Mouse (Mus musculus) forebrain, embryonic 12.5 days (tissue): ENCODE data around the gene Rtca. TPM values are rescaled to one million over a fixed set of nuclear protein-coding genes. Genes with fewer than 3 reads are reported as not detected.

ENCODE experiments used
- ATAC-seq: fragments of 200-750 bp; cut with Nextera tagmentation; 2 replicates; pipeline ENCODE4 v1.8.0; 2017; ENCODE audit warnings: moderate TSS enrichment; ENCODE audit not compliant: low FRiP score
- H3K27ac ChIP-seq: fragments of 300-500 bp; sonication (generic); 2 replicates; pipeline ENCODE4 v1.5.1; 2016; ENCODE audit warnings: mild to moderate bottlenecking
- H3K27me3 ChIP-seq: fragments of 300-500 bp; sonication (generic); 2 replicates; pipeline ENCODE4 v1.6.1; 2016; ENCODE audit warnings: mild to moderate bottlenecking
- H3K36me3 ChIP-seq: fragments of 300-500 bp; sonication (generic); replicated peaks from 2 replicates; pipeline ENCODE4 v1.6.1; 2016; ENCODE audit warnings: mild to moderate bottlenecking
- H3K4me1 ChIP-seq: fragments of 300-500 bp; sonication (generic); 2 replicates; pipeline ENCODE4 v1.6.1; 2016
- H3K4me2 ChIP-seq: fragments of 300-500 bp; sonication (generic); 2 replicates; pipeline ENCODE4 v1.6.1; 2016; ENCODE audit warnings: mild to moderate bottlenecking, moderate library complexity
- H3K4me3 ChIP-seq: fragments of 300-500 bp; sonication (generic); replicated peaks from 2 replicates; pipeline ENCODE4 v1.5.1; 2016; ENCODE audit warnings: mild to moderate bottlenecking
- H3K9ac ChIP-seq: fragments of 300-500 bp; sonication (generic); 2 replicates; pipeline ENCODE4 v1.6.1; 2016; ENCODE audit warnings: mild to moderate bottlenecking
- H3K9me3 ChIP-seq: fragments of 300-500 bp; sonication (generic); 2 replicates; pipeline ENCODE4 v1.6.1; 2016
- WGBS: fragments of 180-500 bp; shearing (Covaris S2); methylation state at CpG from one replicate; pipeline ENCODE4 v1.1.7; 2016; 5-methylcytosine and 5-hydroxymethylcytosine counted together
- polyA plus RNA-seq: library from polyadenylated mRNA; unstranded; fragments of >200 nt; fragmentation: Nextera tagmentation; extraction: Ambion mirVana; gene quantifications from 2 replicates; pipeline ENCODE4 v1.2.1, GENCODE M21; 2016

Rtca gene
- polyA plus RNA-seq: 108 TPM in 2 replicates

- Histone ChIP-seq H3K4me1 (peaks cover 18% of the 10 kb centered on the region), H3K9me3 (no peaks in the 10 kb centered on the region), H3K27ac (peak within 1 kb of the TSS; percentile 74), H3K9ac (peak within 1 kb of the TSS; percentile 98), H3K27me3 (0 out of 2 replicates have a peak, but pooled peaks cover 3% of the 10 kb centered on the region), H3K4me3 (peak within 1 kb of the TSS; percentile 81), H3K36me3 (peaks cover 30% of the 10 kb centered on the region), H3K4me2 (peak within 1 kb of the TSS; percentile 88)
- under 1% methylated on average over 36 of the region's 44 CpGs for WGBS
- peak; percentile 94 for ATAC-seq
Measured at GRCm38 (mm10) chr3:116507772-116508351, at the start of gene Rtca. Rtca (minus strand) TSS chr3:116508208.

- no peak for ATAC-seq
- 95% methylated on average over 5 of the region's 5 CpGs for WGBS
- H3K36me3 ChIP-seq: peaks cover 27% of the 10 kb centered on the region
- H3K4me2 ChIP-seq: no peak overlapping the region
- no peak overlapping the region for H3K4me3 ChIP-seq
- H3K27me3 ChIP-seq: no peaks in the 10 kb centered on the region
- no peak overlapping the region for H3K27ac ChIP-seq
- H3K9ac ChIP-seq: no peak overlapping the region
- no peaks in the 10 kb centered on the region for H3K4me1 ChIP-seq
- H3K9me3 ChIP-seq: no peaks in the 10 kb centered on the region
Measured at GRCm38 (mm10) chr3:116551362-116551761, 43.4 kb upstream of the Rtca start.

GRCm38 (mm10) chr3:116547430-116547829, 39.4 kb upstream of the Rtca start:
- no peak for ATAC-seq
- no peaks in the 10 kb centered on the region for H3K4me1 ChIP-seq
- H3K4me2 ChIP-seq: no peak overlapping the region
- 94% methylated on average over 5 of the region's 5 CpGs for WGBS
- peaks cover 42% of the 10 kb centered on the region for H3K36me3 ChIP-seq
- H3K27me3 ChIP-seq: no peaks in the 10 kb centered on the region
- H3K4me3 ChIP-seq: no peak overlapping the region
- H3K27ac ChIP-seq: no peak overlapping the region
- no peak overlapping the region for H3K9ac ChIP-seq
- H3K9me3 ChIP-seq: no peaks in the 10 kb centered on the region

- no peak overlapping the region for H3K4me3 ChIP-seq
- peaks cover 58% of the 10 kb centered on the region for H3K36me3 ChIP-seq
- H3K4me2 ChIP-seq: no peak overlapping the region
- no peaks in the 10 kb centered on the region for H3K27me3 ChIP-seq
- no peaks in the 10 kb centered on the region for H3K9me3 ChIP-seq
- H3K9ac ChIP-seq: no peak overlapping the region
- 88% methylated on average over 3 of the region's 3 CpGs for WGBS
- no peak for ATAC-seq
- no peak overlapping the region for H3K27ac ChIP-seq
- H3K4me1 ChIP-seq: no peaks in the 10 kb centered on the region
Measured at GRCm38 (mm10) chr3:116542532-116542931, 34.5 kb upstream of the Rtca start.

DNA sequence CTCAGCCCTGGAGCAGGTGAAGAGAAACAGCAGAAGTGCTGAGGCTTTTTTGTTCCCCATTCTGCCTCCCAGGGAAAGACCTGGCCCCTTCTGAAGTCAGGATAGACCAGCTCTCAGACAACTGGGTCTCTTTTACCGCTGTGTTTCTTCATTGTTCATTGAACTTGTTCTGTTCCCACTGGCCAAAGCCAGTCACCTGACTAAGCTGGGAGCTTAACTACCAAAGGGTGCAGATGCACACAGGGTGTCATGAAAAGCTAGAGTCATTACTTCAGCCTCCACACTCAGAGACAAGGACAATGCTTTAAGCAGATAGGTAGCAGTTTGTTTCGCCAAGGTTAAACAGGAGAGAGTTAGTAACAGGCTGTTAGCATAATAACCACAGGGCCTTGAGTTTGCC, 34.1 kb upstream of the Rtca start:
- no peak overlapping the region for H3K4me2 ChIP-seq
- H3K36me3 ChIP-seq: peaks cover 55% of the 10 kb centered on the region
- 83% methylated on average over 2 of the region's 2 CpGs for WGBS
- H3K9ac ChIP-seq: no peak overlapping the region
- H3K4me3 ChIP-seq: no peak overlapping the region
- ATAC-seq: no peak
- H3K27ac ChIP-seq: no peak overlapping the region
- no peaks in the 10 kb centered on the region for H3K9me3 ChIP-seq
- no peaks in the 10 kb centered on the region for H3K4me1 ChIP-seq
- H3K27me3 ChIP-seq: no peaks in the 10 kb centered on the region

DNA sequence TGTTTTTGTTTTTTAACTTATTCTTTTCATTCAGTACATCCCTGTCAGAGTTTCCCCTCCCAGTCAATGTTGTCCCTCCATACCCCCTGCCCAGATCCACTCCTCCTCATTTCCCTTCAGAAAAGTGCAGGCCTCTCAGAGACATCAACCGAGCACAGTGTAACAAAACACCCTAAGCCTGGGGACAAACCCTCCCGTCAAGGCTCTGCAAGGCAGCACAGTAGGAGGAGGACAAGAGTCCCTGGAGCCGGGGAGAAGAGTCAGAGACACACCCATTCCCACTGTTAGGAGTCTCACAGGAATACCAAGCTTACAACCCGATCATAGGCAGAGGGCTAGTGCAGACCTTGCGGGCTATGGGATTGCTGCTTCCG, 29.2 kb upstream of the Rtca start:
- Histone ChIP-seq H3K9ac (no peak overlapping the region; the same call in 1 of the 2 replicates), H3K36me3 (peaks cover 70% of the 10 kb centered on the region), H3K4me3 (no peak overlapping the region), H3K27me3 (no peaks in the 10 kb centered on the region), H3K9me3 (no peaks in the 10 kb centered on the region), H3K27ac (no peak overlapping the region), H3K4me2 (no peak overlapping the region), H3K4me1 (no peaks in the 10 kb centered on the region)
- 65% methylated on average over 6 of the region's 6 CpGs for WGBS
- ATAC-seq: no peak

DNA sequence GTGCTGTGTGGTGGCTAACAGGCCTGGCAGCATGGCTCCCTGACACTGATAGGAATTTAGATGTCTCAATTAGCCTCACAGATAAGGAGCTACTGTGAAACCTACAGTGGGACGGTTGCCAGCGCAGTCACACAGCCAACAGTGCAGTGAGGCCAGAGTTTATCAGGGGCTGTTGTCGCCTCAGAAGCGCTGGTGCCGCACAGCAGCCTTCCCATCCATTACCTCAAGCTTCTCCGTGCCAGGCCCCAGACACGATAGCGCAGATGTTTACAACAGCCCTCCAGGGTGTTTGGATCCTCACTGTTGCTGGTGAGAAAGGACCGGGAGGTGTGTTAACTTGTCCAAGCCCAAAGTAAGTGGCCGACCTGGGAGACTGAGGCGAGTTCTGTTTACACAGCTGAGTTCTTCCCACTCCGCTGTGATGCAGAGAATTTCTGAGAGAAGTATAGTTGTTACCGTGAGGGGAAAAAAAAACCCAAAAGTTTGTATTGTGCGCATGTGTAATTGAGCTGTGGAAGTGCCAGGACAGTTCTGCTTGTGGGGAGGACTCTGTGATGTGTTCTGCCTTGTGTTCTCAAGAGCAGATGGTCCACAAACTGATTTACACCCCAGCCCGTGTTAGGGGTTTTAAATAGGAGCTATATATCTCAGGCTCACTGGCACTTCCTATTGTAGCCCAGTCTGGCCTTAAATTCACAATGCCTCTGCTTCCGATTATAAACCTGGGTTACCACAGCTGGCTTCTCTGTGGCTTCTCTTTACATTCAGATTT, 28.6 kb upstream of the Rtca start:
- Histone ChIP-seq H3K9me3 (no peaks in the 10 kb centered on the region), H3K4me1 (no peaks in the 10 kb centered on the region), H3K27ac (no peak overlapping the region), H3K9ac (no peak overlapping the region; the same call in 1 of the 2 replicates), H3K4me2 (no peak overlapping the region), H3K36me3 (peaks cover 65% of the 10 kb centered on the region), H3K27me3 (no peaks in the 10 kb centered on the region), H3K4me3 (no peak overlapping the region)
- no peak for ATAC-seq
- 86% methylated on average over 16 of the region's 16 CpGs for WGBS

DNA sequence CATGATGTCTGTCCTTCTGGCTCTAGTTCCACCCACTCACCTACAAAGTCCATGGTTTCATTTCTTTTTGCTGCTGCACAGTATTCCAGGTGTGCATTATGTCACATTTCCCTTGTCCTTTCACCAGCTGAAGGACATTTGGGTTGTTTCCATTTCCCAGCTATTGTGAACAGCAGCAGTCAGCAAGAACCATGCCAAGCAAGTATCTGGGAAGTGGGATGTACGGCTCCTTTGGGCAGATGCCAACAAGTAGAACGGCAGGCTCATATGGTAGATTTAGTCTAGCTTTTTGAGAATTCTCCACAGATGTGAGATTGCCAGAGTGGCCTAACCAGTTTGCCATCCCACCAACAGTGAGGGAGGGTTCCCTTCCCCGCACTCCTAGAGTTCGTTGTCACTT, 22.8 kb upstream of the Rtca start:
- ATAC-seq: no peak

GRCm38 (mm10) chr3:116529741-116530140, 21.7 kb upstream of the Rtca start:
- H3K4me2 ChIP-seq: no peak overlapping the region
- H3K36me3 ChIP-seq: peaks cover 16% of the 10 kb centered on the region
- no peak for ATAC-seq
- no peaks in the 10 kb centered on the region for H3K9me3 ChIP-seq
- H3K27me3 ChIP-seq: no peaks in the 10 kb centered on the region
- no peak overlapping the region for H3K4me3 ChIP-seq
- H3K27ac ChIP-seq: no peak overlapping the region
- no peaks in the 10 kb centered on the region for H3K4me1 ChIP-seq
- no peak overlapping the region for H3K9ac ChIP-seq
- 52% methylated on average over 4 of the region's 5 CpGs for WGBS

More for the DNA sequence above, 22.8 kb upstream of the Rtca start:
- Histone ChIP-seq H3K9ac (no peak overlapping the region), H3K36me3 (peaks cover 26% of the 10 kb centered on the region), H3K27me3 (no peaks in the 10 kb centered on the region), H3K4me3 (no peak overlapping the region), H3K4me2 (no peak overlapping the region), H3K9me3 (no peaks in the 10 kb centered on the region), H3K27ac (no peak overlapping the region), H3K4me1 (no peaks in the 10 kb centered on the region)
- WGBS: 88% methylated on average over 4 of the region's 4 CpGs

DNA sequence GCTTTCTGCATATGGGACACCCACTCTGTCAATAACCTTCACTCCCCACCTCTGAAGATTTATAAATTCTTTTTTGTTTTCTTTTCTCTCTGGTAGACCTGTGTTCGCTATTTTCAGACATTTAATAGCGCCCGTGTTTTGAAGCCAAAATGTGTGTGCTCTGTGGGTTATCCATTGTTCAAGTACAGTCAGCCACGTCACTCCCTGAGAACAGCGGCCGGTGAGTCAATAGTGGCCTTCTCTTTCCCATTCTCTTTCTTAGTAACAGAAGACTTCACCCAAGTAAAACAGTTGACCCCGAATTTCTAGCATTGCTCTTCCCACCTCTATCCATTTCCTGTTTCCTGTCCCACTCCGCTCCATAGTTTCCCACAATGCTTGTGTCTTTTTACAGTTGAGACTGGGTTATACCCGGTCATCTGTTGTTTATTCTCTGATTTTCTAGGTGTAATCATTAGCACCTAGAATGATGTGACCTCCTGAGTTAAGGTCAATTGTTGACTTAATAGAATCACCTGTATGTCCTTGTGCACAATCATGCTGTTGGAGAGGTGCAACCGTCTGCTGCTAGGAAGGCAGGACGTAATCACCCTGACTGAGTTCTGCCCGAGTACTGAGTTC, 12.2 kb upstream of the Rtca start:
- peaks cover 9% of the 10 kb centered on the region; the same call in 1 of the 2 replicates for H3K36me3 ChIP-seq
- H3K9ac ChIP-seq: no peak overlapping the region
- no peak overlapping the region for H3K4me3 ChIP-seq
- ATAC-seq: no peak
- WGBS: 84% methylated on average over 12 of the region's 12 CpGs
- H3K9me3 ChIP-seq: no peaks in the 10 kb centered on the region
- H3K27me3 ChIP-seq: no peaks in the 10 kb centered on the region
- no peak overlapping the region for H3K27ac ChIP-seq
- no peak overlapping the region for H3K4me2 ChIP-seq
- no peaks in the 10 kb centered on the region for H3K4me1 ChIP-seq

DNA sequence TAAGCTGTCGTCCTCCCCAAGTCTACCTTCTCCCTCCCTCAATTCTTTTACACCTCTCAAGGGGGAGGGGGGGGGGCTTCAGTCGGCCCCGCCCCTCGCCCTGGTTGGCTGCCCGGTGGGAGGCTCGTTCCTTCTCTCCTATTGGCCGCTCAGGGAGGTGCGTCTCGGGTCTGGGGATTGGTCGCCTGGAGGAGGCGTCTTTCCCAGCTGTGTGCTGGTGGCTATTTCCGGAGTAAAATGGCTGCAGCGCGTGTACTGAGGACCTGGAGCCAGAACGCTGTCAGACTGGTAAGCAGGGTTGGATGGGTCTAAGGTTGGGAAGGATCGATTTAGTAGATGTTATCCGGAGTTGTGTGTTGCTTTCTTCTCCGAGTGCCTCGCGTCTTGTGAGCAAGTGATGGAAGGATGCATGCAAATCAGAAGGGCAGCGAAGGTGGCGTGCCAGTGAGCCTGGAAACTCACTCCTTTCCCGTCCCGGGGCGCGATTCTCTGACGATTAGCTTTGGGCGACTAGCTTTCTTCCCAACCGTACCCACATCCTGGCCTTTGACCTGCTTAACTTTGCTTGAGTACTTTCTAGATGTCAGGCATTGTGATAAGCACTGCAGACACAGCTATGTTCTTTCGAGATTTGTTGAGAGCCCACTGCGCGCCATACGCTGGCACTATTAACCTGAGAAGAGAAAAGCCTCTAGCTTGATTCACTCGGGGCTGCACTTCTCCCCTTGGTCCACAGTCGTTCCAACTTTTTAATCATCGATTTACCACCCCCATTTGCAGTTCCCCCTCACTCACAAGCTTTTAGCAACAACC, 5.1 kb upstream of the Rtca start, which contains the start of gene Dbt:
Dbt (plus strand) TSS at position 167 of the 813 bp plus-strand sequence.
- Histone ChIP-seq H3K4me2 (peak within 1 kb of the TSS; percentile 70), H3K9me3 (no peaks in the 10 kb centered on the region)
- WGBS: under 1% methylated on average over 36 of the region's 36 CpGs

More for the DNA sequence above, 5.1 kb upstream of the Rtca start, which contains the start of gene Dbt:
- H3K4me1 ChIP-seq: peaks cover 13% of the 10 kb centered on the region
- H3K4me3 ChIP-seq: peak within 1 kb of the TSS; percentile 70
- peak within 1 kb of the TSS; percentile 60 for H3K9ac ChIP-seq
- no peak within 1 kb of the TSS for H3K27ac ChIP-seq
- ATAC-seq: peak; percentile 94
- 0 out of 2 replicates have a peak, but pooled peaks cover 3% of the 10 kb centered on the region for H3K27me3 ChIP-seq
- H3K36me3 ChIP-seq: no peaks in the 10 kb centered on the region
